12 mouse cellular contexts compared by ENCODE assay signal in the genomic region with DNA sequence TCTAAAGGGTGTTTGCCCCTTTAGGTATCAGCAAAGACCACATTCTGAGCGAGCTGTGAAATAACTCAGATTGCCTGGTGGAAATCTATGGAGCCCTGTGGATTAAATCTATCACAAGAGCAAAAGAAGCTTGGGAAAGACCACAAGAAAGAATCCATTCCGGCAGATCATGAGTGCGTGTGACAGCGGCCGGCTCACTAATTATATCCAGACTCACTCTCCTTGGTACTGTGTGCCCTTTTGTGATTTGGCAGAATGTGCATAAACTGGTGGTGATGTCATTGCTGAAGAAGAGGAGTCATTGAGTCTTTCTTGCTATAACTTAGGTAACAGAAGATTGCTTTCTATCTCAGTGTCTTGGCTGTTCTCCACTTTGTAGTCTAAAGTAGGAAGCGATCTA.
"Had no signal": no experiment of that assay in that cellular context is flagged by ENCODE, and none has a peak within 500 bp of the region (broad histone marks: within the 10 kb centered on the region; RNA-seq: fewer than 3 reads in every experiment).

No protein-coding gene starts in this region.

- H3K9me3 ChIP-seq: limb, embryonic 13.5 days; neural tube, embryonic 15.5 days had no signal

- H3K9ac ChIP-seq: limb, embryonic 13.5 days; liver, embryonic 14.5 days; neural tube, embryonic 15.5 days had no signal

- H3K27ac ChIP-seq: limb, embryonic 13.5 days; liver, embryonic 14.5 days; neural tube, embryonic 15.5 days had no signal

- H3K4me3 ChIP-seq: limb, embryonic 13.5 days; myocyte; neural tube, embryonic 15.5 days had no signal

- DNase-seq: kidney, postnatal 14 days; left cerebral cortex, postnatal 4 days; lung, adult 18-20 months; lung, postnatal 36 days; midbrain, embryonic 14.5 days; right cerebral cortex, adult 18-20 months; right cerebral cortex, postnatal 25 days; thymus, postnatal 36 days had no signal

- H3K27me3 ChIP-seq: neural tube, embryonic 15.5 days had no signal

- H3K4me2 ChIP-seq: limb, embryonic 13.5 days; neural tube, embryonic 15.5 days had no signal

- H3K36me3 ChIP-seq: limb, embryonic 13.5 days; neural tube, embryonic 15.5 days had no signal
